Mouse (Mus musculus) forebrain, embryonic 16.5 days (tissue): ENCODE results near the gene Gm44503. TPM values are rescaled to one million over a fixed set of nuclear protein-coding genes. Genes with fewer than 3 reads are reported as not detected.
A peak's percentile ranks its signal among the peaks of the same experiment; 100 is the strongest.

ENCODE experiments used
- ATAC-seq: fragments of 200-750 bp; cut with Nextera tagmentation; 2 replicates; pipeline ENCODE4 v1.8.0; 2017; ENCODE audit warnings: mild to moderate bottlenecking, moderate library complexity
- H3K27ac ChIP-seq: fragments of 300-500 bp; sonication (generic); 2 replicates; pipeline ENCODE4 v1.5.1; 2014; ENCODE audit warnings: low read length, control low read depth
- H3K27me3 ChIP-seq: fragments of 300-500 bp; sonication (generic); replicated peaks from 2 replicates; pipeline ENCODE4 v1.6.1; 2014; ENCODE audit warnings: low read length; ENCODE audit not compliant: control insufficient read depth, insufficient read depth
- H3K36me3 ChIP-seq: fragments of 300-500 bp; sonication (generic); 2 replicates; pipeline ENCODE4 v1.6.1; 2014; ENCODE audit not compliant: control insufficient read depth, insufficient read depth
- H3K4me1 ChIP-seq: fragments of 300-500 bp; sonication (generic); replicated peaks from 2 replicates; pipeline ENCODE4 v1.6.1; 2014; ENCODE audit warnings: low read length; ENCODE audit not compliant: control insufficient read depth, insufficient read depth
- H3K4me2 ChIP-seq: fragments of 300-500 bp; sonication (generic); 2 replicates; pipeline ENCODE4 v1.6.1; 2014; ENCODE audit warnings: mild to moderate bottlenecking, low read length, control low read depth
- H3K4me3 ChIP-seq: fragments of 300-500 bp; sonication (generic); replicated peaks from 2 replicates; pipeline ENCODE4 v1.5.1; 2014; ENCODE audit warnings: mild to moderate bottlenecking, low read length, control low read depth
- H3K9ac ChIP-seq: fragments of 300-500 bp; sonication (generic); replicated peaks from 2 replicates; pipeline ENCODE4 v1.6.1; 2014; ENCODE audit warnings: low read depth, low read length, control low read depth
- H3K9me3 ChIP-seq: fragments of 300-500 bp; sonication (generic); 2 replicates; pipeline ENCODE4 v1.6.1; 2016; ENCODE audit warnings: low read length; ENCODE audit not compliant: control insufficient read depth
- WGBS: fragments of 180-500 bp; shearing (Covaris S2); extraction: QIAGEN DNeasy Blood & Tissue Kit; methylation state at CpG from one replicate; pipeline ENCODE4 v1.1.7; 2014; 5-methylcytosine and 5-hydroxymethylcytosine counted together
- polyA plus RNA-seq: library from polyadenylated mRNA; unstranded; fragments of >200 nt; fragmentation: Nextera tagmentation; extraction: Ambion mirVana; gene quantifications from 2 replicates; pipeline ENCODE4 v1.2.1, GENCODE M21; 2015

The Gm44503 gene
- polyA plus RNA-seq, 1 experiment from 2014 or later, result not detected

- Histone ChIP-seq H3K9ac (no peak overlapping the region), H3K9me3 (no peaks in the 10 kb centered on the region), H3K4me3 (no peak overlapping the region), H3K27ac (peak overlapping the region; percentile 85), H3K36me3 (no peaks in the 10 kb centered on the region), H3K4me2 (peak overlapping the region; percentile 17; the same call in 1 of the 2 replicates), H3K4me1 (peaks cover 11% of the 10 kb centered on the region), H3K27me3 (no peaks in the 10 kb centered on the region)
- ATAC-seq, result peak; percentile 92
- WGBS, result 21% methylated on average over 11 of the region's 11 CpGs
Measured at GRCm38 (mm10) chr9:72968349-72969061, 9.9 kb downstream of the Gm44503 start.

- Histone ChIP-seq H3K4me2 (no peak overlapping the region), H3K9me3 (no peaks in the 10 kb centered on the region), H3K27me3 (no peaks in the 10 kb centered on the region), H3K36me3 (no peaks in the 10 kb centered on the region), H3K4me1 (peaks cover 11% of the 10 kb centered on the region), H3K9ac (no peak overlapping the region), H3K4me3 (no peak overlapping the region), H3K27ac (no peak overlapping the region)
- ATAC-seq, result no peak
- 78% methylated on average over 7 of the region's 7 CpGs for WGBS
Measured at GRCm38 (mm10) chr9:72969874-72970273, 11.2 kb downstream of the Gm44503 start.

- H3K27ac ChIP-seq, result no peak overlapping the region
- no peak overlapping the region for H3K4me3 ChIP-seq
- H3K9ac ChIP-seq, result no peak overlapping the region
- H3K4me2 ChIP-seq, result no peak overlapping the region
- H3K9me3 ChIP-seq, result no peaks in the 10 kb centered on the region
- H3K4me1 ChIP-seq, result peaks cover 11% of the 10 kb centered on the region
- no peak for ATAC-seq
- no peaks in the 10 kb centered on the region for H3K27me3 ChIP-seq
- H3K36me3 ChIP-seq, result no peaks in the 10 kb centered on the region
- WGBS, result 78% methylated on average over 5 of the region's 5 CpGs
Measured at GRCm38 (mm10) chr9:72972435-72972834, 13.8 kb downstream of the Gm44503 start.

- Histone ChIP-seq H3K27ac (no peak overlapping the region), H3K4me1 (peaks cover 10% of the 10 kb centered on the region), H3K9ac (no peak overlapping the region), H3K4me3 (no peak overlapping the region), H3K36me3 (no peaks in the 10 kb centered on the region), H3K4me2 (no peak overlapping the region), H3K9me3 (no peaks in the 10 kb centered on the region), H3K27me3 (no peaks in the 10 kb centered on the region)
- no peak for ATAC-seq
Measured at GRCm38 (mm10) chr9:72972984-72973383, 14.3 kb downstream of the Gm44503 start.

GRCm38 (mm10) chr9:72974734-72975133 is 16.1 kb downstream of the Gm44503 start:
- WGBS, result 93% methylated on average over 5 of the region's 5 CpGs
- Histone ChIP-seq H3K27ac (no peak overlapping the region), H3K4me3 (no peak overlapping the region), H3K27me3 (no peaks in the 10 kb centered on the region), H3K36me3 (no peaks in the 10 kb centered on the region), H3K9ac (no peak overlapping the region), H3K9me3 (no peaks in the 10 kb centered on the region), H3K4me2 (no peak overlapping the region), H3K4me1 (0 out of 2 replicates have a peak, but pooled peaks cover 1% of the 10 kb centered on the region)
- ATAC-seq, result no peak

GRCm38 (mm10) chr9:72975242-72975641 is 16.6 kb downstream of the Gm44503 start:
- H3K36me3 ChIP-seq, result no peaks in the 10 kb centered on the region
- H3K4me2 ChIP-seq, result no peak overlapping the region
- no peak overlapping the region for H3K9ac ChIP-seq
- H3K27me3 ChIP-seq, result no peaks in the 10 kb centered on the region
- no peaks in the 10 kb centered on the region for H3K9me3 ChIP-seq
- ATAC-seq, result no peak
- H3K27ac ChIP-seq, result no peak overlapping the region
- no peaks in the 10 kb centered on the region for H3K4me1 ChIP-seq
- 88% methylated on average over 1 of the region's 1 CpGs for WGBS
- H3K4me3 ChIP-seq, result no peak overlapping the region

GRCm38 (mm10) chr9:72983066-72983465 is 24.4 kb downstream of the Gm44503 start:
- no peak overlapping the region for H3K4me3 ChIP-seq
- H3K4me2 ChIP-seq, result no peak overlapping the region
- no peaks in the 10 kb centered on the region for H3K36me3 ChIP-seq
- H3K9me3 ChIP-seq, result no peaks in the 10 kb centered on the region
- no peak overlapping the region for H3K9ac ChIP-seq
- 64% methylated on average over 2 of the region's 2 CpGs for WGBS
- no peak for ATAC-seq
- H3K27ac ChIP-seq, result no peak overlapping the region
- H3K4me1 ChIP-seq, result peaks cover 17% of the 10 kb centered on the region
- no peaks in the 10 kb centered on the region for H3K27me3 ChIP-seq

GRCm38 (mm10) chr9:72985250-72986220 is 26.9 kb downstream of the Gm44503 start, which contains the start of the genes Ccpg1os and Ccpg1:
TSS of gene Ccpg1os (minus strand) at chr9:72985382.
TSS of gene Ccpg1 (plus strand) at chr9:72985429.
- peak within 1 kb of the TSS; percentile 79 for H3K4me3 ChIP-seq
- no peaks in the 10 kb centered on the region for H3K27me3 ChIP-seq
- ATAC-seq, result peak; percentile 100
- peak within 1 kb of the TSS; percentile 95 for H3K4me2 ChIP-seq
- WGBS, result under 1% methylated on average over 88 of the region's 88 CpGs
- H3K9me3 ChIP-seq, result no peaks in the 10 kb centered on the region
- H3K4me1 ChIP-seq, result peaks cover 17% of the 10 kb centered on the region
- peak within 1 kb of the TSS; percentile 86 for H3K9ac ChIP-seq
- H3K36me3 ChIP-seq, result no peaks in the 10 kb centered on the region
- H3K27ac ChIP-seq, result peak within 1 kb of the TSS; percentile 89

- Histone ChIP-seq H3K4me1 (peaks cover 17% of the 10 kb centered on the region), H3K27me3 (no peaks in the 10 kb centered on the region), H3K4me2 (no peak overlapping the region), H3K27ac (no peak overlapping the region), H3K4me3 (no peak overlapping the region), H3K9ac (no peak overlapping the region), H3K36me3 (no peaks in the 10 kb centered on the region), H3K9me3 (no peaks in the 10 kb centered on the region)
- WGBS, result 49% methylated on average over 3 of the region's 3 CpGs
- no peak for ATAC-seq
Measured at GRCm38 (mm10) chr9:72987703-72988102, 29.1 kb downstream of the Gm44503 start.
